7 mouse cellular contexts compared by ENCODE assay signal in genomic region chr8:111055661-111056060, GRCm38 (mm10). TPM values are rescaled to one million over a fixed set of nuclear protein-coding genes. Genes with fewer than 3 reads are reported as not detected.
DNase-seq lines count a peak whose midpoint lies in the region; ATAC-seq and TF ChIP-seq lines count a peak whose summit lies in the region.

No protein-coding gene starts in this region.

- peaks cover 66% of the 10 kb centered on the region for H3K36me3 ChIP-seq in lung, embryonic 14.5 days (ENCODE audit: insufficient read depth)
- H3K36me3 ChIP-seq in forebrain, embryonic 13.5 days (ENCODE audit: poor library complexity, severe bottlenecking), result peaks cover 65% of the 10 kb centered on the region
- H3K36me3 ChIP-seq in liver, embryonic 14.5 days (replicated peaks; ENCODE audit: control insufficient read depth, insufficient read depth, low read depth), result peaks cover 56% of the 10 kb centered on the region

- ATAC-seq in lung, embryonic 14.5 days (ENCODE audit: insufficient read depth), result peak; percentile 8
- ATAC-seq in forebrain, embryonic 13.5 days, result no peak; the same call in 1 of the 2 replicates
- ATAC-seq in liver, embryonic 14.5 days (ENCODE audit: insufficient read depth), result peak; percentile 44; the same call in 1 of the 2 replicates

- H3K4me3 ChIP-seq in lung, embryonic 14.5 days (ENCODE audit: low read depth, low read length), result peak overlapping the region; percentile 94; the same call in 1 of the 2 replicates
- H3K4me3 ChIP-seq in forebrain, embryonic 13.5 days, result peak overlapping the region; percentile 98; the same call in 1 of the 2 replicates
- peak overlapping the region in 1 of 2 experiments; percentile 98; a peak in 2 of 4 replicates for H3K4me3 ChIP-seq in liver, embryonic 14.5 days (ENCODE audit: insufficient read depth in 1 of 2, low read depth in 2 of 2, low read length in 2 of 2)

- H3K27ac ChIP-seq in lung, embryonic 14.5 days (ENCODE audit: low read depth), result no peak overlapping the region
- H3K27ac ChIP-seq in forebrain, embryonic 13.5 days, result no peak overlapping the region
- H3K27ac ChIP-seq in liver, embryonic 14.5 days, result 0 out of 2 replicates have a peak overlapping the region, but pooled peaks have one; percentile 3

- H3K27me3 ChIP-seq in lung, embryonic 14.5 days (ENCODE audit: insufficient read depth, low read length), result no peaks in the 10 kb centered on the region
- no peaks in the 10 kb centered on the region for H3K27me3 ChIP-seq in forebrain, embryonic 13.5 days
- H3K27me3 ChIP-seq in liver, embryonic 14.5 days (ENCODE audit: control insufficient read depth, insufficient read depth, low read length), result no peaks in the 10 kb centered on the region

- no peak overlapping the region for H3K9ac ChIP-seq in lung, embryonic 14.5 days
- H3K9ac ChIP-seq in forebrain, embryonic 13.5 days, result no peak overlapping the region
- no peak overlapping the region for H3K9ac ChIP-seq in liver, embryonic 14.5 days (replicated peaks)

- TF ChIP-seq EP300 in liver, embryonic 14.5 days (IDR thresholded peaks at IDR 0.05; ENCODE audit: low read depth), result no peak

- no peaks in the 10 kb centered on the region for H3K9me3 ChIP-seq in lung, embryonic 14.5 days (ENCODE audit: low read depth, low read length)
- no peaks in the 10 kb centered on the region for H3K9me3 ChIP-seq in forebrain, embryonic 13.5 days (replicated peaks)
- no peaks in the 10 kb centered on the region for H3K9me3 ChIP-seq in liver, embryonic 14.5 days (ENCODE audit: control insufficient read depth, low read length)

- WGBS in lung, embryonic 14.5 days, result 61% methylated on average over 2 of the region's 2 CpGs
- WGBS in forebrain, embryonic 13.5 days, result 65% methylated on average over 2 of the region's 2 CpGs
- 64% methylated on average over 2 of the region's 2 CpGs for WGBS in liver, embryonic 14.5 days (ENCODE audit: insufficient replicate concordance)

- no peaks in the 10 kb centered on the region; the same call in 1 of the 2 replicates for H3K4me1 ChIP-seq in lung, embryonic 14.5 days (ENCODE audit: insufficient read depth)
- H3K4me1 ChIP-seq in forebrain, embryonic 13.5 days, result peaks cover 15% of the 10 kb centered on the region
- peaks cover 12 to 18% of the 10 kb centered on the region in 2 experiments for H3K4me1 ChIP-seq in liver, embryonic 14.5 days (replicated peaks; ENCODE audit: control insufficient read depth in 2 of 2, insufficient read depth in 2 of 2, low read length in 1 of 2)

- DNase-seq in lung, embryonic 14.5 days, result no peak
- DNase-seq in lung, postnatal 36 days, result no peak
- no peak for DNase-seq in liver, embryonic 14.5 days (ENCODE audit: low read depth in 3 of 3, low spot score in 3 of 3)
- DNase-seq in yolk sac, embryonic 10.5 days (ENCODE audit: low spot score), result peak; percentile 25
- no peak for DNase-seq in frontal cortex, postnatal 36 days (ENCODE audit: low spot score in 2 of 2)
- DNase-seq in spleen, postnatal 4 days (ENCODE audit: low spot score in 2 of 2), result no peak

- H3K4me2 ChIP-seq in lung, embryonic 14.5 days, result no peak overlapping the region
- H3K4me2 ChIP-seq in forebrain, embryonic 13.5 days, result no peak overlapping the region
- peak overlapping the region; percentile 23; the same call in 1 of the 2 replicates for H3K4me2 ChIP-seq in liver, embryonic 14.5 days (ENCODE audit: low read depth)

- TF ChIP-seq CTCF in lung, embryonic 14.5 days (IDR thresholded peaks at IDR 0.05; ENCODE audit: low read depth), result no peak
- TF ChIP-seq CTCF in liver, embryonic 14.5 days (IDR thresholded peaks at IDR 0.05; ENCODE audit: low read depth), result no peak

RNA-seq across cellular contexts. Expression of gene Exosc6, which starts 0.5 kb away (rescaled TPM):
- polyA plus RNA-seq in lung, embryonic 14.5 days (2014; fragmentation: Nextera tagmentation; extraction: Ambion mirVana), result 24.0 and 27.8 TPM in 2 replicates
- not detected in 2 replicates for polyA plus RNA-seq in forebrain, embryonic 13.5 days (2015; fragmentation: Nextera tagmentation; extraction: Ambion mirVana)
- polyA plus RNA-seq in liver, embryonic 14.5 days (2012; rRNA removed), result 8.1 and 9.9 TPM in 2 replicates
- 7.2 and 7.8 TPM in 2 replicates for polyA plus RNA-seq in liver, embryonic 14.5 days (2014; fragmentation: Nextera tagmentation; extraction: Ambion mirVana)

RNA-seq across cellular contexts. Expression of gene Aars, which starts 22.7 kb away (rescaled TPM):
- polyA plus RNA-seq in lung, embryonic 14.5 days (2014; fragmentation: Nextera tagmentation; extraction: Ambion mirVana), result 66.1 and 66.9 TPM in 2 replicates
- polyA plus RNA-seq in forebrain, embryonic 13.5 days (2015; fragmentation: Nextera tagmentation; extraction: Ambion mirVana), result 62.6 and 69.7 TPM in 2 replicates
- polyA plus RNA-seq in liver, embryonic 14.5 days (2012; rRNA removed), result 22.0 and 30.2 TPM in 2 replicates
- polyA plus RNA-seq in liver, embryonic 14.5 days (2014; fragmentation: Nextera tagmentation; extraction: Ambion mirVana), result 46.7 and 51.1 TPM in 2 replicates

RNA-seq across cellular contexts. Expression of gene Ddx19b, which starts 24.1 kb away (rescaled TPM):
- polyA plus RNA-seq in lung, embryonic 14.5 days (2014; fragmentation: Nextera tagmentation; extraction: Ambion mirVana), result 7.2 and 7.8 TPM in 2 replicates
- 8.4 and 9.9 TPM in 2 replicates for polyA plus RNA-seq in forebrain, embryonic 13.5 days (2015; fragmentation: Nextera tagmentation; extraction: Ambion mirVana)
- polyA plus RNA-seq in liver, embryonic 14.5 days (2012; rRNA removed), result 1.7 and 2.4 TPM in 2 replicates
- polyA plus RNA-seq in liver, embryonic 14.5 days (2014; fragmentation: Nextera tagmentation; extraction: Ambion mirVana), result 2.8 and 3.0 TPM in 2 replicates

RNA-seq across cellular contexts. Expression of gene Clec18a, which starts 36.6 kb away (rescaled TPM):
- not detected in 2 replicates for polyA plus RNA-seq in lung, embryonic 14.5 days (2014; fragmentation: Nextera tagmentation; extraction: Ambion mirVana)
- polyA plus RNA-seq in forebrain, embryonic 13.5 days (2015; fragmentation: Nextera tagmentation; extraction: Ambion mirVana), result 0.15 and 0.22 TPM in 2 replicates
- polyA plus RNA-seq in liver, embryonic 14.5 days (2012; rRNA removed), result not detected in 2 replicates
- not detected in 2 replicates for polyA plus RNA-seq in liver, embryonic 14.5 days (2014; fragmentation: Nextera tagmentation; extraction: Ambion mirVana)

RNA-seq across cellular contexts. Expression of gene Pdpr, which starts 38.8 kb away (rescaled TPM):
- 7.1 and 9.1 TPM in 2 replicates for polyA plus RNA-seq in lung, embryonic 14.5 days (2014; fragmentation: Nextera tagmentation; extraction: Ambion mirVana)
- polyA plus RNA-seq in forebrain, embryonic 13.5 days (2015; fragmentation: Nextera tagmentation; extraction: Ambion mirVana), result 11.5 and 13.4 TPM in 2 replicates
- 1.3 and 1.6 TPM in 2 replicates for polyA plus RNA-seq in liver, embryonic 14.5 days (2012; rRNA removed)
- 1.0 and 1.1 TPM in 2 replicates for polyA plus RNA-seq in liver, embryonic 14.5 days (2014; fragmentation: Nextera tagmentation; extraction: Ambion mirVana)
